Mouse (Mus musculus): ENCODE measurements around the gene Xpo4.

- TF ChIP-seq CTCF (IDR thresholded peaks at IDR 0.05; ENCODE audit: insufficient read depth, low read length) (no peak), POLR2A (IDR thresholded peaks at IDR 0.05; ENCODE audit: borderline replicate concordance, extremely low read depth, low read depth, low read length) (no peak)
These were observed 41.5 kb upstream of the Xpo4 start for GRCm38 (mm10) chr14:57706760-57707099.
